Mouse (Mus musculus) olfactory bulb, adult 2 months (tissue): ENCODE measurements around the gene Armc7.

ENCODE experiments used
- CTCF ChIP-seq: fragments of 200-500 bp; IDR thresholded peaks from 2 replicates; pipeline ENCODE4 v1.5.1; 2012; ENCODE audit warnings: low read depth, mild to moderate bottlenecking, low read length, moderate library complexity; ENCODE audit not compliant: insufficient read depth
- POLR2A ChIP-seq: fragments of 200-500 bp; IDR thresholded peaks from 2 replicates; pipeline ENCODE4 v1.6.1; 2012; ENCODE audit warnings: mild to moderate bottlenecking, low read depth, low read length, moderate library complexity; ENCODE audit not compliant: insufficient read depth

DNA sequence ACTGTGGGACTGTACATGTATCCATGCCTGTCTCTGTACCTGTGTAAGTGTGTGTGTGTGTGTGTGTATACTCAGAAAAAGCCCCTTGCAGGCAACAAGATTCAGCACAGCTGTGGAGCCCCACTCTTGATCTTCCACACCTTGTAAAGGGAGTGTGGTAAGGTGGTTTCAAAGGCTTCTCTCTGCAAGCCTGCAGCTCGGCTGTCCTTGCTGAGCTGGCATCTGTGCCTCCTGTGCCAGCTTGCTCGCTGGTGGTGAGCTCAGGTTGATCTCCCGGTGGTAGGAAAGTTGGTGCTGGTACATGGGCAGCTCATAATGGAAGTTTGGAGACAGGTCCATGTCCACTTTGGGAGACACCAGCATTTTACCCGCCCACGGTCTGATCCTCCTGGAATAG, 13.6 kb upstream of the Armc7 start:
- TF ChIP-seq POLR2A: no peak
- TF ChIP-seq CTCF: no peak
